ENCODE assay signal across 15 mouse cellular contexts in the genomic region with DNA sequence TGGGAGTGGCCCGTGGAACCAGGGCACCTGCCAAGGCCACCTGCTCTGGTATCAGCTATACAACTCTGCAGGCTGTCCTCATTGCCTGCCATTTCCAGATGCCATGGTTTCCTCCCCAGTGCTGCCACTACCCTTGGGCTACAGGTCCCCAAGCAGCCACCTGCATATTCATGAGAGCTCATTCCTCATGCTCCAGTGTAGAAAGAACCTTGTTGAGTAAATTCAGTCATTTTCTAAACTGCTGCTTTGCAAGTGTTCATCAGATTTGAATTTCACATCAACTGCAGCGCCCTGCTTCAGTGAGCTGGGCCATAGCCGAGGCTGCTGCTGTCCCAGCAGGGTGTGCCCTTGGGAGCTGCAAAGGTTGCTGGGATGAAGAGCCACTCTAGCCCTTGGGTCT.
DNase-seq lines count a peak whose midpoint lies in the region; ATAC-seq and TF ChIP-seq lines count a peak whose summit lies in the region.
"Had no signal": no experiment of that assay in that cellular context is flagged by ENCODE, and none has a peak within 500 bp of the region (broad histone marks: within the 10 kb centered on the region; RNA-seq: fewer than 3 reads in every experiment).

No protein-coding gene starts in this region.

- H3K9me3 ChIP-seq in hindbrain, embryonic 13.5 days: no peaks in the 10 kb centered on the region
- H3K9me3 ChIP-seq in hindbrain, embryonic 11.5 days (ENCODE audit: control insufficient read depth, low read length): no peaks in the 10 kb centered on the region
- no peaks in the 10 kb centered on the region for H3K9me3 ChIP-seq in kidney, embryonic 16.5 days (ENCODE audit: low read length)
- H3K9me3 ChIP-seq: megakaryocyte, embryonic 14.5 days had no signal

- peak overlapping the region; percentile 62 for H3K27ac ChIP-seq in hindbrain, embryonic 13.5 days
- no peak overlapping the region for H3K27ac ChIP-seq in hindbrain, embryonic 11.5 days (ENCODE audit: low read depth, low read length)
- H3K27ac ChIP-seq in kidney, embryonic 16.5 days (ENCODE audit: low read length): peak overlapping the region; percentile 59
- H3K27ac ChIP-seq: layer of hippocampus, adult 2 months; stomach, postnatal 0 days had no signal

- 56% methylated on average over 3 of the region's 3 CpGs for WGBS in hindbrain, embryonic 13.5 days
- WGBS in hindbrain, embryonic 11.5 days: 67% methylated on average over 3 of the region's 3 CpGs
- WGBS in kidney, embryonic 16.5 days: 67% methylated on average over 3 of the region's 3 CpGs

- no peak for TF ChIP-seq POLR2A in brain, embryonic 14.5 days (IDR thresholded peaks at IDR 0.05; ENCODE audit: borderline replicate concordance, extremely low read depth, insufficient read depth, insufficient read length, poor library complexity, severe bottlenecking)

- H3K9ac ChIP-seq in hindbrain, embryonic 13.5 days: no peak overlapping the region
- H3K9ac ChIP-seq in hindbrain, embryonic 11.5 days (ENCODE audit: low read depth, low read length): no peak overlapping the region
- no peak overlapping the region for H3K9ac ChIP-seq in kidney, embryonic 16.5 days (replicated peaks; ENCODE audit: low read length)
- H3K9ac ChIP-seq: lung, embryonic 14.5 days had no signal

- H3K4me2 ChIP-seq in hindbrain, embryonic 13.5 days: no peak overlapping the region
- H3K4me2 ChIP-seq in hindbrain, embryonic 11.5 days (replicated peaks; ENCODE audit: low read depth, low read length): no peak overlapping the region
- no peak overlapping the region for H3K4me2 ChIP-seq in kidney, embryonic 16.5 days (replicated peaks; ENCODE audit: low read depth, low read length)
- H3K4me2 ChIP-seq: lung, embryonic 14.5 days had no signal

- H3K36me3 ChIP-seq in hindbrain, embryonic 13.5 days: peaks cover 4% of the 10 kb centered on the region; the same call in 1 of the 2 replicates
- no peaks in the 10 kb centered on the region for H3K36me3 ChIP-seq in hindbrain, embryonic 11.5 days (ENCODE audit: control insufficient read depth, insufficient read depth, low read length)
- no peaks in the 10 kb centered on the region for H3K36me3 ChIP-seq in kidney, embryonic 16.5 days (ENCODE audit: insufficient read depth, low read length)

- peaks cover 37% of the 10 kb centered on the region for H3K4me1 ChIP-seq in hindbrain, embryonic 13.5 days (replicated peaks)
- H3K4me1 ChIP-seq in hindbrain, embryonic 11.5 days (replicated peaks; ENCODE audit: control insufficient read depth, insufficient read depth, low read length): no peaks in the 10 kb centered on the region
- no peaks in the 10 kb centered on the region for H3K4me1 ChIP-seq in kidney, embryonic 16.5 days (ENCODE audit: insufficient read depth, low read length)

- no peak overlapping the region for H3K4me3 ChIP-seq in hindbrain, embryonic 13.5 days
- no peak overlapping the region for H3K4me3 ChIP-seq in hindbrain, embryonic 11.5 days (ENCODE audit: low read depth, low read length)
- H3K4me3 ChIP-seq in kidney, embryonic 16.5 days (ENCODE audit: low read length): no peak overlapping the region
- H3K4me3 ChIP-seq: layer of hippocampus, adult 2 months; megakaryocyte, embryonic 14.5 days had no signal

- TF ChIP-seq CTCF in brain, embryonic 14.5 days (IDR thresholded peaks at IDR 0.05; ENCODE audit: borderline replicate concordance, extremely low read depth, insufficient read depth, insufficient read length): no peak

- no peak for DNase-seq in hindbrain, embryonic 11.5 days (ENCODE audit: low spot score)
- DNase-seq in brain, embryonic 14.5 days (ENCODE audit: low read depth): peak; percentile 56
- peak; percentile 25 for DNase-seq in thymus, postnatal 0 days (ENCODE audit: low spot score)
- DNase-seq in lung, postnatal 25 days (ENCODE audit: low spot score): no peak
- no peak for DNase-seq in liver
- DNase-seq: cerebellum, adult 18-20 months; heart, adult 11 months; lung, embryonic 14.5 days had no signal

- ATAC-seq in hindbrain, embryonic 13.5 days (ENCODE audit: low FRiP score): no peak
- ATAC-seq in hindbrain, embryonic 11.5 days (ENCODE audit: low FRiP score): no peak
- peak; percentile 49; the same call in 1 of the 2 replicates for ATAC-seq in kidney, embryonic 16.5 days (ENCODE audit: low FRiP score, low TSS enrichment)
- ATAC-seq: activated CD4-positive, CD25-positive, alpha-beta regulatory T cell, adult 4 months; CD4-positive, CD25-positive, alpha-beta regulatory T cell, adult 4 months had no signal

- H3K27me3 ChIP-seq in hindbrain, embryonic 13.5 days: no peaks in the 10 kb centered on the region
- H3K27me3 ChIP-seq in hindbrain, embryonic 11.5 days (ENCODE audit: control insufficient read depth, insufficient read depth, low read length): no peaks in the 10 kb centered on the region
- H3K27me3 ChIP-seq in kidney, embryonic 16.5 days (ENCODE audit: insufficient read depth, low read length): no peaks in the 10 kb centered on the region
- H3K27me3 ChIP-seq: megakaryocyte, embryonic 14.5 days had no signal

Comparison
In these comparisons a context has a peak if more than half of its experiments do, and no peak if none do; other contexts are left out.
1. DNase-seq: peak in brain, embryonic 14.5 days (single experiment) and thymus, postnatal 0 days (single experiment); none in hindbrain, embryonic 11.5 days (single experiment), lung, postnatal 25 days (single experiment) and liver (single experiment).